Mouse (Mus musculus) kidney, embryonic 16.5 days (tissue): Measurements from ENCODE around the gene Ccl9. TPM values are rescaled to one million over a fixed set of nuclear protein-coding genes. Genes with fewer than 3 reads are reported as not detected.

Experiments
- ATAC-seq: fragments of 200-750 bp; cut with Nextera tagmentation; 2 replicates; pipeline ENCODE4 v1.8.0; 2017; ENCODE audit warnings: moderate TSS enrichment; ENCODE audit not compliant: low FRiP score, low TSS enrichment
- H3K27ac ChIP-seq: fragments of 300-500 bp; sonication (generic); 2 replicates; pipeline ENCODE4 v1.5.1; 2014; ENCODE audit warnings: low read length
- H3K27me3 ChIP-seq: fragments of 300-500 bp; sonication (generic); 2 replicates; pipeline ENCODE4 v1.6.1; 2014; ENCODE audit warnings: low read length, control low read depth, mixed read lengths; ENCODE audit not compliant: insufficient read depth
- H3K36me3 ChIP-seq: fragments of 300-500 bp; sonication (generic); 2 replicates; pipeline ENCODE4 v1.6.1; 2014; ENCODE audit warnings: low read length, control low read depth, mixed read lengths; ENCODE audit not compliant: insufficient read depth
- H3K4me1 ChIP-seq: fragments of 300-500 bp; sonication (generic); 2 replicates; pipeline ENCODE4 v1.6.1; 2014; ENCODE audit warnings: low read length, control low read depth, mixed read lengths; ENCODE audit not compliant: insufficient read depth
- H3K4me2 ChIP-seq: fragments of 300-500 bp; sonication (generic); replicated peaks from 2 replicates; pipeline ENCODE4 v1.6.1; 2014; ENCODE audit warnings: low read depth, low read length
- H3K4me3 ChIP-seq: fragments of 300-500 bp; sonication (generic); 2 replicates; pipeline ENCODE4 v1.5.1; 2014; ENCODE audit warnings: mild to moderate bottlenecking, low read length
- H3K9ac ChIP-seq: fragments of 300-500 bp; sonication (generic); replicated peaks from 2 replicates; pipeline ENCODE4 v1.6.1; 2014; ENCODE audit warnings: low read length
- H3K9me3 ChIP-seq: fragments of 300-500 bp; sonication (generic); 2 replicates; pipeline ENCODE4 v1.6.1; 2016; ENCODE audit warnings: low read length, control low read depth
- WGBS: fragments of 180-500 bp; shearing (Covaris S2); extraction: QIAGEN DNeasy Blood & Tissue Kit; methylation state at CpG from one replicate; pipeline ENCODE4 v1.1.7; 2014; 5-methylcytosine and 5-hydroxymethylcytosine counted together
- polyA plus RNA-seq: library from polyadenylated mRNA; unstranded; fragments of >200 nt; fragmentation: Nextera tagmentation; extraction: Ambion mirVana; gene quantifications from 2 replicates; pipeline ENCODE4 v1.2.1, GENCODE M21; 2015

Gene Ccl9
- polyA plus RNA-seq, 1 experiment from 2014 or later = 3.5 TPM

DNA sequence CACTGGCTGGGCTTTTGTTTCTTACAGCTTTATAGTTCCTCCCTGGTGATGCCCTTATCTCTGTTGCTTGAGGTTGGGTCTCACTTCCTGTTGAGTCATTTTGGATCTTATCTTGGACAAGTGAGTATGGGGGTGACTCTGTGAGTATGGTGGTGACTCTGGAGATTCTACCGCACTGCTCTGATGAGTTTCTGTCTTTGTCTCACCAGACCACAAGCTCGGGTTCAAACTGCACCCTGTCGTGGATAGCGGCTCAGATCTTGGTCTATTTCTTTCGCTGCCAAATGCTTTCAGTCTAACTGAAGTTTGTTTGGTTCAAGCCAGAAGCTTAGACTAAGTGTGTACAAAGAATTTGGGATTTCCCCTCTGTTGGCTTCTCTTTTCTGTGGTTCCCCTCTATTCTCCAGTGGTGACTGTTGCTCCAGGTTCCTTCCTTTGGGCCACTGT, 28.2 kb downstream of the Ccl9 start:
- Histone ChIP-seq H3K36me3 (no peaks in the 10 kb centered on the region), H3K4me3 (no peak overlapping the region), H3K4me1 (no peaks in the 10 kb centered on the region), H3K27ac (no peak overlapping the region), H3K9me3 (no peaks in the 10 kb centered on the region), H3K27me3 (no peaks in the 10 kb centered on the region), H3K4me2 (no peak overlapping the region), H3K9ac (no peak overlapping the region)
- 84% methylated on average over 5 of the region's 5 CpGs for WGBS
- ATAC-seq = no peak

DNA sequence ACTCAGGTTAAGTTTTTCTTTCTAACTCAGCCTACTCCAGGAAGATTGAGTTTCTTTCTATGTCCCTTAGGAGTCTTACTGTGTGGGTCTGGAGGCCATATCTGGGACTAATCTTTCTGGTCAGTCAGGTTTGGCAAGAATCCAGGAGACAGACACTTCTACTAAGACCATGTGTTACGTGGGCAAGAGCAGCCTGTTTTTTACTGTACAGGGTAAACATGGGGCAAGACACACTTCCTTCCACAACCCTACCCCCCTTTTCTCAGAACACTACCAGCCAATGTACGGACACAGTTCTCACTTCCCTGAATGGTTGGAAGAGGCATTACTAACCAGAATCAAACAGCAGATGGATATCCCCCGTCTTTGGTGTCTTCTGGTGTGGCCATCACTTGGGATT, 34.2 kb downstream of the Ccl9 start:
- 66% methylated on average over 3 of the region's 3 CpGs for WGBS
- Histone ChIP-seq H3K27ac (no peak overlapping the region), H3K4me3 (no peak overlapping the region), H3K4me1 (0 out of 2 replicates have a peak, but pooled peaks cover under 1% of the 10 kb centered on the region), H3K27me3 (no peaks in the 10 kb centered on the region), H3K4me2 (no peak overlapping the region), H3K9me3 (no peaks in the 10 kb centered on the region), H3K36me3 (no peaks in the 10 kb centered on the region), H3K9ac (no peak overlapping the region)
- peak; percentile 49; the same call in 1 of the 2 replicates for ATAC-seq

DNA sequence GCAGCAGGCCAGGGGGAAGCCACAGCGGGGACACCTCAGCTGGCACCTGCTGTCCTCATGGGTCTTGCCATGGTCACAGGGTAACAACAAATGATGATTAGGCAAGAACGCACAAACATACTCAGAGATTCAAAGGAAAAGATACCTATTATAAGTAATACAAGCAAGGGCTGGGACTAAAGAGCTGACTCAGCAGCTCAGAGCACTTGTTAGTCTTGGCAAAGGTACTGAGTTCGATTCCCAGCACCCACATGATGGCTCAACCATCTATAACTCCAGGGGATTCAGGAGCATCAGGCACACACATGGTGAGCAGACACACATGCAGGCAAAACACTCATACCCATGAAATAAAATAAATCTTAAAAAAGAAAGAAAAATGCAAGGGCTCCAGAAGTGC, 37.0 kb downstream of the Ccl9 start:
- no peak overlapping the region for H3K4me3 ChIP-seq
- no peaks in the 10 kb centered on the region for H3K27me3 ChIP-seq
- 94% methylated on average over 3 of the region's 3 CpGs for WGBS
- H3K27ac ChIP-seq = no peak overlapping the region
- ATAC-seq = no peak
- H3K9me3 ChIP-seq = no peaks in the 10 kb centered on the region
- H3K4me1 ChIP-seq = 0 out of 2 replicates have a peak, but pooled peaks cover 5% of the 10 kb centered on the region
- no peaks in the 10 kb centered on the region for H3K36me3 ChIP-seq
- H3K9ac ChIP-seq = no peak overlapping the region
- H3K4me2 ChIP-seq = no peak overlapping the region

DNA sequence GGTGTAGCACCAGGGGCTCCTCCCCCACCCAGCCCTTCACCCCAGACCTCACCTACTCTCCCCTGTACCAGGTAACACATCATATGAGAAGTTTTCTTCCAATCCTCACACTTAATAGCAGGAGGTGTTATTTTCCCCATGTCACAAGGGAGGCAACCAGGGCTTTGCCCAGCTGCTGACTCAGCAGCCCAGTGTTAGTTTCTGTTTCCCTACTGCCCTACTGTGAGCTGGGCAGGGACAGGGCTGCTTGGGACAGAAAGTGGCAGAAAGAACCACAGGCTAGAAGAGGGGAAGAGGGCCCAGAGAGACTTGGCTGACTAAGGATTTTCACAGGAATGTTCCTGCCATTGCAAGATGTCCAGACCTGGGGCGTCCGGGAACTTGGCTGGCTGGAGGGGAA, 37.5 kb downstream of the Ccl9 start:
- Histone ChIP-seq H3K4me3 (no peak overlapping the region), H3K4me1 (0 out of 2 replicates have a peak, but pooled peaks cover 5% of the 10 kb centered on the region), H3K36me3 (no peaks in the 10 kb centered on the region), H3K27ac (no peak overlapping the region), H3K9ac (no peak overlapping the region), H3K9me3 (no peaks in the 10 kb centered on the region), H3K4me2 (no peak overlapping the region), H3K27me3 (no peaks in the 10 kb centered on the region)
- no peak for ATAC-seq
- WGBS = 92% methylated on average over 2 of the region's 2 CpGs

DNA sequence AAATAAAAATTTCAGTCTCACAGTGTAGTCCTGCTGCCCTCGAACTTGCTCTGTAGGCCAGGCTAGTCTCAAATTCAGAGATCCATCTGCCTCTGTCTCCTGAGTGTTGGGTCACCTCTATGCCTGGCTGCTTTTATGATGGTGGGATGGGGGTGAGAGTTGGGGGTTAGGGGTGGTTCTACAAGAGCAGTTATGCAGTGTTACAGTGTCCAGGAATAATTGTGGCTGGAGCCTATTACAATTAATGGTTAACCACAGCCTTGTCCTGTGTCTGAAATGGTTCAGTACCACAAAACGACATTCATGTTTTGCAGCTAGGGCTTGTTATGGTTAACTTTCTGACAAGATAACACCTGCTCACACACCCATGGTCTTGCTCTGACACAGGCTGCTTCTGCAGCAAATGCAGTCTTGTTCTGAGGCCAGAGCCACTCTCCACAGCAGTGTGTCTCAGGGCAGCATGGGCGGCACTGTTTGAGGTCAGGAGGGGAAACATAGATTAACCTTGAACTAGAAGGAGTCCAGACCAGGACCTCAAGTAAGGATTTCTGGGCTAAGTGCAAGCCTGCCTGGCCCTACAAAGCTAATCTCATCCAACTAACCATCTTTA, 39.6 kb downstream of the Ccl9 start:
- H3K4me2 ChIP-seq = no peak overlapping the region
- peaks cover 17% of the 10 kb centered on the region for H3K4me1 ChIP-seq
- no peak overlapping the region for H3K4me3 ChIP-seq
- peak; percentile 82 for ATAC-seq
- peak overlapping the region; percentile 81 for H3K27ac ChIP-seq
- H3K9me3 ChIP-seq = no peaks in the 10 kb centered on the region
- H3K36me3 ChIP-seq = no peaks in the 10 kb centered on the region
- H3K9ac ChIP-seq = no peak overlapping the region
- no peaks in the 10 kb centered on the region for H3K27me3 ChIP-seq
- 45% methylated on average over 3 of the region's 3 CpGs for WGBS

DNA sequence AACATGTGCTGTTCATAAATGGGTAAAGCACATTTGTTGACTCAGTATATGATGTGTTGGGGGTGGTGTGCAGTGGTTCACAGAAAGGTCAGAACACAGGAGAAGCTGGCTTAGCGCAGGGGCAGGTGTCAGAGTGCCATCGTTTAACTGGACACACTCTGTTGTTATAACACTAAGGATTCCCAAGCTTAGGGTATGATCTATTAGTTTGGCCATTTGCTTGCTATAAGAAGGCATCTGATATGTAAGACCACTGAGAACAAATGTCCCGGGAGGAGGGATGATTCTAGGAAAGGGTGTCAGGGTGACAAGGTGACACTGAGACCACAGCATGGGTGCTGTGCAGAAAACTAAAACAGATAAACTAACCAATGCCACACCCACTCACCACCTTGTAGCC, 41.6 kb downstream of the Ccl9 start:
- Histone ChIP-seq H3K4me3 (no peak overlapping the region), H3K9ac (no peak overlapping the region), H3K9me3 (no peaks in the 10 kb centered on the region), H3K4me2 (no peak overlapping the region), H3K4me1 (peaks cover 20% of the 10 kb centered on the region), H3K27me3 (no peaks in the 10 kb centered on the region), H3K36me3 (no peaks in the 10 kb centered on the region), H3K27ac (no peak overlapping the region)
- WGBS = 68% methylated on average over 3 of the region's 3 CpGs
- no peak for ATAC-seq

DNA sequence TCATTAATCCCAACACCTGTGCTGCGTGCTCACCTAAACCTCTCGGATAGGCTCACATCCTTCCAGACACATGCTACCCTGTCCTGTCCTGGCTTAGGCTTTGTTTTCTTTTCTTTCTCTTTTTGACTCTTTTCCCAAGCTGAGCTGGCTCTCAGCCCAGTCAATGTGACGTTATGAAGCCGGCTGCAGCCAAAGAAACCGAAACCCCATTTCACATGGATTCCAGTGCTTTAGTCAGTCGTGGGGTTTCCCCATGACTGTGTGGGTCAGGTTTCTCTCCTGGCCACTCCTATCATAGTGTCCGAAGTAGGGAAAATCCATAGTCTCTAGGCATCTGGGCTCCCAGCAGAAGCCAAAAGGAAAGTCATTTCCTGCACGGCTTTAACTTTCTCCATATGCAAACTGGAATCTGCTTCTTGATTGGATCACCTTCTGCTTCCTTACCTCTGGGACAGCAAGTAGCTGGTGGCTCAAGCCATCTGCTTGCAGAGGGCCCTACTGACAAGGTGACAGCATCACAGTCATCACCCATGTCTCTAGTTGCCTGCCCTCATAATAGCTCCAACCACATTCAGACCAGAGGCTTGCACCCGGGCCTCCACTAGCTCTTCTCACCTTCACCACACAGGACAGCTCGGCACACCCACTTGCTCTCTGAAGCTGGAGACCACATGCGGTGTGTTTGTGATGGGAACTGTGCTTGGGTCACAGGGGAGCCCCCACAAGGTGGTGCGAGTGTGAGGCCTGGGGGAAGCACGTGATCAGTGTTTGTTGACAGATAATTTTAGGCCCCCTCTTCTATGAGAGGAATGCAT, 43.6 kb downstream of the Ccl9 start:
- Histone ChIP-seq H3K27me3 (no peaks in the 10 kb centered on the region), H3K9ac (peak overlapping the region; percentile 39; the same call in 1 of the 2 replicates), H3K27ac (peak overlapping the region; percentile 48), H3K4me3 (peak overlapping the region; percentile 19; the same call in 1 of the 2 replicates), H3K4me2 (peak overlapping the region; percentile 27), H3K36me3 (no peaks in the 10 kb centered on the region), H3K9me3 (no peaks in the 10 kb centered on the region), H3K4me1 (peaks cover 20% of the 10 kb centered on the region)
- WGBS = 32% methylated on average over 13 of the region's 13 CpGs
- ATAC-seq = peak; percentile 74

DNA sequence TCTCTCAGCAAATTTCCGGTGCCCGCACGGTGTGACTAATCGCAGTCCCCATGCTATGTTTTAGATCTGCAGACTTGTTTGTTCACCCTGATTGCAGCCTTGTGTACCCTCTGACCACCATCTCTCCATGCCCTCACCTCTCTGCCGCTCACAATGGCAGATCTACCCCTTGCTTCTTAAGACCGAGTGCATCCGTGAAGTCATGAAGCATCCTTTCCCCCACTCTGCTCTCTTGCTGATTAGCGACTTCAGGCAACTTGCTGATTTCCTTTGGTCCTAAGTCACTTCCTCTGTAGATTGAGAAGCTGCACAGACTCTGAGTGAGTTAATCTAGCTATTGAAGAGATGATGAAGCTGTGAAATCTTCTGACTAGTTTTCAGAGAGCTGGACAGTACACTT, 44.3 kb downstream of the Ccl9 start:
- Histone ChIP-seq H3K27ac (peak overlapping the region; percentile 48; the same call in 1 of the 2 replicates), H3K36me3 (no peaks in the 10 kb centered on the region), H3K4me2 (peak overlapping the region; percentile 27), H3K4me3 (peak overlapping the region; percentile 19; the same call in 1 of the 2 replicates), H3K9ac (no peak overlapping the region), H3K4me1 (peaks cover 18% of the 10 kb centered on the region), H3K27me3 (no peaks in the 10 kb centered on the region), H3K9me3 (no peaks in the 10 kb centered on the region)
- WGBS = 74% methylated on average over 8 of the region's 8 CpGs
- ATAC-seq = no peak

DNA sequence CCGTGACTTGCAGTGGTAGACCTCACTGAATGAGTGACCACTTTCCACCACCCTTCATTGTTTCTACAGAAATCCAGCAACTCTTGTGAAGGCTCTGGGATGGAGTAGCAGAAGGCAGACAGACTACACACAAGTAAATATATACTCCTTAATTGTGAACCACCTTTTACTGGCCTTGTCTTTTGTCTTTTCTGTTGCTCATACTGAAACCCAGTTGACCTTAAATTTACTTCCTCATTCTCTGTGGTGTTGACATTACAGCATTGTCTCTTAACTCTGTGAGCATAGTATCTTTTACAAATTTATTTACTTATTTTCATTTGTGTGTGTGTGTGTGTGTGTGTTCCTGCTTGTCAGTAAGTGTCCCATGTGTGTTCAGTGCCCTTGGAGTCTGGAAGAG, 45.2 kb downstream of the Ccl9 start:
- 96% methylated on average over 1 of the region's 1 CpGs for WGBS
- H3K9me3 ChIP-seq = no peaks in the 10 kb centered on the region
- no peak for ATAC-seq

DNA sequence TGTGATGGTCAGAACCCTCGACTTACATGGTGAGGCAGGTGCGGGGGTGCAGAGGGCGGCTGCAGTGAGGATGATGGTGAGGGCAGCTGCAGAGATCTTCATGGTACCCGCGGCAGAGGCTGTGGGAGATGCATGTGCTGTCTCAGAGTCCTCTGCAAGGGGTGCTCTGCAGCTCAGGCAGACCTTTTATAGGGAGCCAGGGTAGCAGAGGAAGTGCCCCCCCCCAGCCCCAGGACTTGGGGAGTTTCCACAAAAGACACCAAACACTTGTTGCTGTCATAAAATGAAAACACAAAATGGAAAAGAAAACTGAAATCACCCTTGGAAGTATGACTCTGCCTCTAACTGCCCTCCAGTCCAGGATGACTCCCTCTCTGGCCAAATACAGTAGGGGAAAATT, 48.1 kb downstream of the Ccl9 start, which contains the start of gene Ccl5:
TSS of gene Ccl5 (minus strand) at position 159 of the 400 bp plus-strand sequence.
- H3K4me2 ChIP-seq = no peak within 1 kb of the TSS
- H3K4me3 ChIP-seq = no peak within 1 kb of the TSS
- no peaks in the 10 kb centered on the region for H3K36me3 ChIP-seq
- H3K4me1 ChIP-seq = peaks cover 15% of the 10 kb centered on the region
- no peak within 1 kb of the TSS for H3K9ac ChIP-seq
- WGBS = 90% methylated on average over 5 of the region's 5 CpGs
- H3K27me3 ChIP-seq = no peaks in the 10 kb centered on the region
- H3K9me3 ChIP-seq = no peaks in the 10 kb centered on the region
- H3K27ac ChIP-seq = no peak within 1 kb of the TSS
- ATAC-seq = no peak

More for the DNA sequence above, 45.2 kb downstream of the Ccl9 start:
- peaks cover 15% of the 10 kb centered on the region for H3K4me1 ChIP-seq
- H3K27me3 ChIP-seq = no peaks in the 10 kb centered on the region
- no peak overlapping the region for H3K4me2 ChIP-seq
- no peak overlapping the region for H3K4me3 ChIP-seq
- no peak overlapping the region for H3K9ac ChIP-seq
- no peaks in the 10 kb centered on the region for H3K36me3 ChIP-seq
- no peak overlapping the region for H3K27ac ChIP-seq
